Mouse (Mus musculus): ENCODE data around the gene Cldn14. TPM values are rescaled to one million over a fixed set of nuclear protein-coding genes. Genes with fewer than 3 reads are reported as not detected.
"Not testable (repeated sequence)": the region's sequence is repeated elsewhere in the genome, so short reads cannot be mapped to it uniquely, and the experiment has no call there.

Gene Cldn14
- polyA plus RNA-seq, 1 experiment from 2014 or later, result not detected

DNA sequence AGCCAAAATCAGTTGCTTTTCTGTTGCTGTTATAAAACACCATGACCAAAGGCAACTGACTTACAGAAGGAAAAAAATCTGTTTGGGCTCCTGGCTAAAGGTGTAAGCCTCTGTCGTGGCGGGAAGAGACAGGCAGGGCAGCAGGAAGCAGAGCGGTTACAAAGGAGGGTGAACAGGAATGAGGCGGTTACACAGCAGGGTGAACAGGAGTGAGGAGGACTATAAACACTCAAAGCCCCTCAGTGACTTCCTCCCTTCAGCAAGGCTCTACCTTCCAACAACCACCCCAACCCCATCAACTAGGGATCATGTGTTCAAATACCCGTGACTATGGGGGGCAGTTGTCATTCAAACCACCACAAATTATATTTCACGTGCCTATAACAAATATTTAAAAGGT is 5.2 kb downstream of the Cldn14 start:
- no peak for ATAC-seq
- no peaks in the 10 kb centered on the region for H3K36me3 ChIP-seq
- H3K4me1 ChIP-seq (replicated peaks), result peaks cover 12% of the 10 kb centered on the region
- no peak overlapping the region for H3K4me3 ChIP-seq (replicated peaks)
- WGBS, result 77% methylated on average over 6 of the region's 6 CpGs
- no peaks in the 10 kb centered on the region for H3K27me3 ChIP-seq
- no peak overlapping the region for H3K4me2 ChIP-seq (replicated peaks)
- no peak overlapping the region for H3K9ac ChIP-seq (replicated peaks)
- H3K27ac ChIP-seq, result no peak overlapping the region
- H3K9me3 ChIP-seq, result no peaks in the 10 kb centered on the region

DNA sequence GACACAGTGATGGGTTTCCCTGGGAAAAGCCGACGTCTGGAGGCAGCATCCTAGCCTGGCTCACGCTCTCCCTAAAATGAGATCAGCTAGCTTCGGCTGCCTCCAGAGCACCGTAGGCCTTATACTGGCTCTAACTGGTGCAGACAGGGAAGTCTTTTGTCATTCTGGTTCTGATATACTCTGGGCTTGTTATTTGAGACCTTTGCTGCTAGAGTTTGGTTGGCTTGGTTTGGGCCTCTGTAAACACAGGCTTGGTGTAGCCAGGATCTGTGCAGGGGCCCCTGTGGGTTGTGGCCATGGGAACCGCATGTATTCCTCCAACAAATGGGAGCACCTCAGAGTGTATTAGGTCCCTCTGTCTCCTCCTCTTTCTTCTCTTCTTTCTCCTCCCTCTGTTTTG is 7.3 kb downstream of the Cldn14 start:
- Histone ChIP-seq H3K4me1 (replicated peaks) (peaks cover under 1% of the 10 kb centered on the region; the same call in 1 of the 2 replicates), H3K9me3 (no peaks in the 10 kb centered on the region), H3K27me3 (no peaks in the 10 kb centered on the region), H3K27ac (no peak overlapping the region), H3K36me3 (no peaks in the 10 kb centered on the region), H3K9ac (replicated peaks) (no peak overlapping the region), H3K4me3 (replicated peaks) (no peak overlapping the region), H3K4me2 (replicated peaks) (no peak overlapping the region)
- ATAC-seq, result no peak
- 89% methylated on average over 6 of the region's 6 CpGs for WGBS

DNA sequence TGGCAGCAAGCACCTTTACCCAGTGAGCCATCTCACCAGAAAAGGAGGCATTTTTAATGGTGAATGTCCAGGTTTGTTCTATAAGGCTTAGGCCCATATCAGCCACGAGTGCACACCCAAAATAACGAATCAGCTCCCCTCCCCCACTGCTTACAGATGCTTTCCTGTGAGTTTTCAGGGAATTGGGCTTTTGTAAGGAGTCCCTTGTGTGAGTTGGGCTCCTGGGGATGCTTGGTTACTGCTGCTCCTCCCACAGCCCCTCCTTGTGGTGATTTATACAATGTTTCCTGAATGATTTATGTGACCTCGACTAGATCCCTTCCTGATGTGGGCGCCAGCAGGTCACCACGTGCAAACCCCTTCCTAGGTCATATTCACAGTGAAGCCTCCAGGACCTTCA is 9.7 kb downstream of the Cldn14 start:
- H3K4me3 ChIP-seq (replicated peaks), result no peak overlapping the region
- no peak overlapping the region for H3K4me2 ChIP-seq (replicated peaks)
- ATAC-seq, result no peak
- H3K27ac ChIP-seq, result no peak overlapping the region
- H3K27me3 ChIP-seq, result no peaks in the 10 kb centered on the region
- 45% methylated on average over 5 of the region's 5 CpGs for WGBS
- H3K9me3 ChIP-seq, result no peaks in the 10 kb centered on the region
- no peak overlapping the region for H3K9ac ChIP-seq (replicated peaks)
- no peaks in the 10 kb centered on the region for H3K36me3 ChIP-seq
- no peaks in the 10 kb centered on the region for H3K4me1 ChIP-seq (replicated peaks)

DNA sequence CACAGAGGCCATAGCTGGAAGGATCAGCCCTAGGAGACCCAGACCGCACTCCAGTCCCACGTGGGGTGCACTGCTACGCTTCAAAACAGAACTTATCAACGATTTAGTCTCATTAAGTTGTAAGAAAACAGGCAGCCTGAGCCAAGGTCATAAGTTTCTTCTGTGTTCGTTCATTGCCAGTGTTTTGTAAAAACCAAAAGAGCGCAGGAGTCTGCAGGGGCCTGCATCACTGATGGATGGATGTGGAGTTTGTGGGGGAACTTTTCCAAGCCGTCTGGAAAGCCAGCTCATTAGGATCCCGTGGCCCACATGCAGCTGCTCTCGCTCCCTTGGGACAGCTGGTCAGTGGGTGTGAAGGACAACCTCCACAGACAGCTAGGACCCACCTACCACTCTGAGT is 25.1 kb downstream of the Cldn14 start:
- H3K9ac ChIP-seq (replicated peaks), result no peak overlapping the region
- ATAC-seq, result no peak

DNA sequence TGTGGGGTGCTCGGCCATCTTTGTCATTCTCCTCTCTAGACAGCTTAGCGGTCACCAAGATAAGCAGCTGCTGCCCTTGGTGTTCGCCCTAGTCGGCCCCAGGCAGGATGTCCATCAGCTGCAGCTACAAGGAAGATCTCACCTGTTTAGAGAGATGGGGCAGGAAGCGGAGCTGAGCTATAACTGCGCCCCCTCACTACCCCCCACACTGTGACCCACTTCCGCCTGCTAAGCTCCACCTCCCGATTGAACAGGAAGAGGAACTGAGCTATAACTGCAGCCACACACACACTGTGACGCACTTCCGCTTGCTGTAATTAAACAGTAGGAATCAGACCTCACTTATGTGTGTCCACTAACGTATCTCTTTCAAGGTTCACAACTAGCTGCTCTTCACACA is 26.3 kb downstream of the Cldn14 start:
- no peak for ATAC-seq
- H3K4me1 ChIP-seq (replicated peaks), result no peaks in the 10 kb centered on the region
- H3K4me2 ChIP-seq (replicated peaks), result no peak overlapping the region
- H3K36me3 ChIP-seq, result no peaks in the 10 kb centered on the region
- H3K27ac ChIP-seq, result no peak overlapping the region
- no peaks in the 10 kb centered on the region for H3K27me3 ChIP-seq
- no peaks in the 10 kb centered on the region for H3K9me3 ChIP-seq
- no peak overlapping the region for H3K9ac ChIP-seq (replicated peaks)
- no peak overlapping the region for H3K4me3 ChIP-seq (replicated peaks)
- 90% methylated on average over 11 of the region's 11 CpGs for WGBS

More for the DNA sequence above, 25.1 kb downstream of the Cldn14 start:
- 81% methylated on average over 9 of the region's 9 CpGs for WGBS
- H3K27me3 ChIP-seq, result no peaks in the 10 kb centered on the region
- no peaks in the 10 kb centered on the region for H3K36me3 ChIP-seq
- no peak overlapping the region for H3K27ac ChIP-seq
- no peaks in the 10 kb centered on the region for H3K9me3 ChIP-seq
- no peak overlapping the region for H3K4me3 ChIP-seq (replicated peaks)
- no peak overlapping the region for H3K4me2 ChIP-seq (replicated peaks)
- H3K4me1 ChIP-seq (replicated peaks), result no peaks in the 10 kb centered on the region

DNA sequence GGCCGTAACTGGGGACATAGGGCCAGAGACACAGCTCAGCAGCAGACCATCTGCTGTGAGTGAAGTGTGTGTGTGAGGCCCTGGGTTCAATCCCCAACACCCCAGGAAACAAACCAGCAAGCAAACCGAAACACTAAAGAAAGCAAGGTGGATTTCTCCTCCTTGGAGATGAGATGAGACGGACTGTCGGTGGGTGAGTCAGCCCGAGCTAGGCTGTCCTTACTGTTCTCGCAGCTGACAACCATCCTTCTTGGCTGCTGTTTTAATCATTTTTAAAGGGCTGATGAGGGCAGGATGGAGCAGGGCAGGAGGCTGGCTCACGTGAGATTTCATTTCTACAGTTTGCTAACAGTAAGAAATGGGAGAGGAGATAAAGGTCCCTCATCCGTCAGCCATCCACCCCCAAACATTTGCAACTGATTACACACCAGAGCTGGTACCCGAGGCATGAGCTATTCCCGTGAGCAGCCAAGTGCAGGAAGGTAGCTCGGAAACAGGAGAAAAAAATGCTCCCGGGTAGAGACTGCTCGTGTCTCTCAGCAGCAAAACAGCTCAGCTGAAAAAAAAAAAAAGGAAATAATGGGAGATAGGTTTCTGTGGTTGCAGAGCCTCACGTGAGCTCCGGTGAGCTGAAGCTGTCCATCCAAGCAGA is 27.3 kb downstream of the Cldn14 start:
- 76% methylated on average over 15 of the region's 15 CpGs for WGBS
- no peak for ATAC-seq
- H3K9me3 ChIP-seq, result no peaks in the 10 kb centered on the region
- no peaks in the 10 kb centered on the region for H3K27me3 ChIP-seq
- H3K4me3 ChIP-seq (replicated peaks), result no peak overlapping the region
- no peak overlapping the region for H3K4me2 ChIP-seq (replicated peaks)
- H3K4me1 ChIP-seq (replicated peaks), result no peaks in the 10 kb centered on the region
- H3K27ac ChIP-seq, result no peak overlapping the region
- H3K36me3 ChIP-seq, result no peaks in the 10 kb centered on the region
- H3K9ac ChIP-seq (replicated peaks), result no peak overlapping the region

DNA sequence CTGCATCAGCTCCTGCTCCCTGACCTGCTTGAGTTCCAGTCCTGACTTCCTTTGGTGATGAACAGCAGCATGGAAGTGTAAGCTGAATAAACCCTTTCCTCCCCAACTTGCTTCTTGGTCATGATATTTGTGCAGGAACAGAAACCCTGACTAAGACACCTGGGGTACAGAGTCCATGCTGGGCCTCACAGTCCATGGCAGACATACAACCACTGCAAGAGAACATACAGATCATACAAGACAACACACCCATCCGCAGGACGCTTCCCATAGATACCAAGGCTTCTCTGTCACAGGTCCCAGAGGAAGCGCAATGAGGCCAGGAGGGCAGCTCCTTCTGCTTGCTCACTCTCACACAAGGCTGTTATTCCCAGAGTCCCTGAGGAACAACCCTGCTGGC is 28.3 kb downstream of the Cldn14 start:
- not testable (repeated sequence) for H3K4me2 ChIP-seq (replicated peaks); ATAC-seq; H3K36me3 ChIP-seq; H3K4me1 ChIP-seq (replicated peaks); H3K27ac ChIP-seq; H3K9me3 ChIP-seq; H3K4me3 ChIP-seq (replicated peaks); H3K27me3 ChIP-seq; H3K9ac ChIP-seq (replicated peaks)
- 91% methylated on average over 3 of the region's 3 CpGs for WGBS

DNA sequence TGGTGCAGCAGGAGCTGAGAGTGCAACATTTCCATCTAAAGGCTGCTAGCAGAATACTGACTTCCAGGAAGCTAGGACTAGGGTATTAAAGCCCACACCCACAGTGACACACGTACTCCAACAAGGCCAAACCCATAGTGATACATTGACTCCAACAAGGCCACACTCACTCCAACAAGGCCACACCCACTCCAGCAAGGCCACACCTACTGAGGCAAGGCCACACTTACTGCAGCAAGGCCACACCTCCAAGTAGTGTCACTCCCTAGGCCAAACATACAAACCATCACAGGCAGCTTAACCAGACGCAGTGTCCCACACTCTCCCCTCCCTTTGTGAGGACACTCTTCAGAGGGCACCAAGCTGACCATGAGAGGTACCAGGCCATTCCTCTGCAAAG is 29.3 kb downstream of the Cldn14 start:
- Histone ChIP-seq H3K9me3 (no peaks in the 10 kb centered on the region), H3K4me3 (replicated peaks) (no peak overlapping the region), H3K4me1 (replicated peaks) (no peaks in the 10 kb centered on the region), H3K27me3 (no peaks in the 10 kb centered on the region), H3K27ac (no peak overlapping the region), H3K36me3 (no peaks in the 10 kb centered on the region), H3K9ac (replicated peaks) (no peak overlapping the region), H3K4me2 (replicated peaks) (no peak overlapping the region)
- 70% methylated on average over 2 of the region's 2 CpGs for WGBS
- no peak for ATAC-seq

DNA sequence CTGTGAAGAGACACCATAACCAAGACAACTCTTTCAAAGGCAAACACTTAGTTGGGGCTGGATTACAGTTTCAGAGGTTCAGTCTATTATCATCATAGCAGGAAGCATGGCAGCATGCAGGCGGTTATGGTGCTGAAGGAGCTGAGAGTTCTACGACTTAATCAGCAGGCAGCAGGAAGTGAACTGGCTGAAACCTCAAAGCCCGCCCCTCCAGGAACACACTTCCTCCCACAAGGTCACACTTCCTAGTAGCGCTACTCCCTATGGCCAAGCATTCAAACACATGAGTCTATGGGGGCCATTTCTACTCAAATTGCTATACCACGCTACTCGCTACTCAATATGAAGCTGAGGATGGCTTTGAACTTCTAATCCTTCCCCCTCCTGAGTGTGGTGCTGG is 31.1 kb downstream of the Cldn14 start:
- Histone ChIP-seq H3K36me3 (no peaks in the 10 kb centered on the region), H3K4me1 (replicated peaks) (no peaks in the 10 kb centered on the region; the same call in 1 of the 2 replicates), H3K9me3 (no peaks in the 10 kb centered on the region), H3K9ac (replicated peaks) (no peak overlapping the region), H3K27ac (no peak overlapping the region), H3K4me2 (replicated peaks) (no peak overlapping the region), H3K4me3 (replicated peaks) (no peak overlapping the region), H3K27me3 (0 out of 2 replicates have a peak, but pooled peaks cover 3% of the 10 kb centered on the region)
- ATAC-seq, result no peak
- 97% methylated on average over 6 of the region's 6 CpGs for WGBS

DNA sequence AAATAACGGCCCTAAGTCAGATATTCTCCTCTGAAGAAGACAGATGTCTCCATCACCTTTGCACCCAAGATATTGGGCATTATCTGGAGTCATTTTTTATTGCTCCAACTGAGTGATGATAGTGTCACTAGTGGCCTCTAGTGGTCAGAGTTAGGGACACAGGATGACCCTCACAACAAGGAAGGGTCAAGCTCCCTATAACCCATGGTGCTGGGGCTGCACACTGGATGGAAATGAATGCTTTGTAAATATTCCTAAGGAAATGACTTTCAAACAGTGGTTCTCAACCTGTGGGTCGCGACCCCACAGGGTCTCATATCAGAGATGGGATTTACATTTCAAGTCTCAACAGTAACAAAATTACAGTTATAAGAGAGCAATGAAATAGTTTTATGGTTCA is 31.7 kb downstream of the Cldn14 start:
- H3K36me3 ChIP-seq, result no peaks in the 10 kb centered on the region
- 0 out of 2 replicates have a peak, but pooled peaks cover 3% of the 10 kb centered on the region for H3K27me3 ChIP-seq
- H3K4me1 ChIP-seq (replicated peaks), result no peaks in the 10 kb centered on the region; the same call in 1 of the 2 replicates
- H3K27ac ChIP-seq, result no peak overlapping the region
- no peaks in the 10 kb centered on the region for H3K9me3 ChIP-seq
- WGBS, result 53% methylated on average over 3 of the region's 3 CpGs
- ATAC-seq, result no peak
- H3K4me3 ChIP-seq (replicated peaks), result no peak overlapping the region
- H3K4me2 ChIP-seq (replicated peaks), result no peak overlapping the region
- no peak overlapping the region for H3K9ac ChIP-seq (replicated peaks)

DNA sequence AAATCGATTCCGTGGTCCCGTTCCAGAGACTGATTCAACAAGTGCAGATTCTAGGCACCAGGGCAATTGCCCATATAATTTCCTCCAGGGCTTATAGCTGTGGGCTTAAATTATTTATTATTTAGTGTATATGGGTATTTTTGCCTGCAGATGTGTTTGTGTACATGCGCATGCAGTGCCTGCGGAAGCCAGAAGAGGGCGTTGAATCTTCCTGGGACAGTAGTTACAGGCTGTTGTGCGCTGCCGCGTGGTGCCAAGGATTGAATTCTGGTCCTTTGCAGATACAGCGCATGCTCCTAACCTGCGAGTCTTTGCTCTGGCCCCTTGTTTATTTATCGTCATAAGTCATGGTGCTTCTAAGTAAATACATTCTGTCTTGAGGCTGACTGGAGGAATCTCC is 33.2 kb downstream of the Cldn14 start:
- H3K36me3 ChIP-seq, result no peaks in the 10 kb centered on the region
- ATAC-seq, result no peak
- WGBS, result 84% methylated on average over 12 of the region's 12 CpGs

DNA sequence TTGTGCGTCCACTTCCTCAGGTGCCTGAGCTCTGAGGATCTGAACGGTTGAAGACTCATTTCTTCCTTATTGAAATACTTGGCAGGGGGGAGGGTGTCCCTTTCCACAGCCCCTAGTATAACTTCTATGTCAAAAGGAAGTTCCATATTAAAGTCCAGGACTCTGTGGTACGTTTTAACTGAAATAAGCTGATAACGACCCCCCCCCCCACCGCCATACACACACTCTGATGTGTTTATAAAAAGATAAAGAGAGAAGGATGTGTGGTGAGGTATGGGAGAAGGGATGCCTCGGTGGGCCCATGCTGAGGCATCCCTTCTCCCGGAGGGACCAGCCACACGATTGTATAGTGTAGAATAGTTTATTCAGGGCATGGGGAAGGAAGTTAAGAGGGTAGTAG is 34.4 kb downstream of the Cldn14 start:
- H3K9ac ChIP-seq (replicated peaks), result no peak overlapping the region
- no peak overlapping the region for H3K4me3 ChIP-seq (replicated peaks)
- H3K36me3 ChIP-seq, result no peaks in the 10 kb centered on the region
- no peak overlapping the region for H3K27ac ChIP-seq
- no peaks in the 10 kb centered on the region for H3K9me3 ChIP-seq
- no peak for ATAC-seq
- 77% methylated on average over 8 of the region's 8 CpGs for WGBS
- 0 out of 2 replicates have a peak, but pooled peaks cover 3% of the 10 kb centered on the region for H3K27me3 ChIP-seq
- no peaks in the 10 kb centered on the region; the same call in 1 of the 2 replicates for H3K4me1 ChIP-seq (replicated peaks)
- no peak overlapping the region for H3K4me2 ChIP-seq (replicated peaks)

More for the DNA sequence above, 33.2 kb downstream of the Cldn14 start:
- no peaks in the 10 kb centered on the region; the same call in 1 of the 2 replicates for H3K4me1 ChIP-seq (replicated peaks)
- H3K27me3 ChIP-seq, result 0 out of 2 replicates have a peak, but pooled peaks cover 3% of the 10 kb centered on the region
- H3K9me3 ChIP-seq, result no peaks in the 10 kb centered on the region
- no peak overlapping the region for H3K27ac ChIP-seq
- H3K4me3 ChIP-seq (replicated peaks), result no peak overlapping the region
- H3K4me2 ChIP-seq (replicated peaks), result no peak overlapping the region
- no peak overlapping the region for H3K9ac ChIP-seq (replicated peaks)

DNA sequence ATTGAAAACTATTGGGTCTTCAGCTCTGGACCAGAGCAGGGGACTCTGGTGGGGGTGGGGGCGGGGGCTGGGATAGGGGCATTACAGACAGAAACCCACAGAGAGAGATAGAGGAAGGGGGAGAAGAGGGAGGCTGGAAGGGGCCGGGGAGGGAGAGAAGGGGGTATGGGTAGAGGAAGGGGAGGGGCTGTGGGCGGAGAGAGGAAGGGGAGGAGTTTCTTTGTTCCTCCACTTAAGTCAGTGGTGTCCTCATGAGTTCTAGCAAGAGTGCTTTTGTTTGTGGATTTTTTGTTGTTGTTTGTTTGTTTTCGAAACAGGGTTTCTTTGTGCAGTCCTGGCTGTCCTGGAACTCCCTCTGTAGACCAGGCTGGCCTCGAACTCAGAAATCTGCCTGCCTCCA is 35.1 kb downstream of the Cldn14 start:
- WGBS, result 46% methylated on average over 5 of the region's 5 CpGs
- Histone ChIP-seq H3K27ac (no peak overlapping the region), H3K4me2 (replicated peaks) (peak overlapping the region; percentile 36), H3K36me3 (no peaks in the 10 kb centered on the region), H3K9ac (replicated peaks) (no peak overlapping the region), H3K9me3 (no peaks in the 10 kb centered on the region), H3K27me3 (0 out of 2 replicates have a peak, but pooled peaks cover 3% of the 10 kb centered on the region), H3K4me3 (replicated peaks) (peak overlapping the region; percentile 5; the same call in 1 of the 2 replicates), H3K4me1 (replicated peaks) (no peaks in the 10 kb centered on the region; the same call in 1 of the 2 replicates)
- no peak for ATAC-seq

All from midbrain, embryonic 13.5 days (tissue).